Mouse (Mus musculus) adrenal gland, postnatal 10 days (tissue): ENCODE results near the gene Cdkn1c. TPM values are rescaled to one million over a fixed set of nuclear protein-coding genes. Genes with fewer than 3 reads are reported as not detected.

Experiments used
- DNase-seq: peaks from one replicate; pipeline ENCODE4 v3.0.0; 2021; ENCODE audit warnings: mixed read lengths
- total RNA-seq, 2 experiments: library from RNA; stranded (reverse); gene quantifications; 2 replicates each; pipeline ENCODE4 v1.2.3; 2021

The Cdkn1c gene
- total RNA-seq, 2 experiments from 2014 or later = 386 to 453 TPM

- no peak for DNase-seq
These were observed 14.0 kb upstream of the Cdkn1c start for GRCm38 (mm10) chr7:143474811-143475210.

DNA sequence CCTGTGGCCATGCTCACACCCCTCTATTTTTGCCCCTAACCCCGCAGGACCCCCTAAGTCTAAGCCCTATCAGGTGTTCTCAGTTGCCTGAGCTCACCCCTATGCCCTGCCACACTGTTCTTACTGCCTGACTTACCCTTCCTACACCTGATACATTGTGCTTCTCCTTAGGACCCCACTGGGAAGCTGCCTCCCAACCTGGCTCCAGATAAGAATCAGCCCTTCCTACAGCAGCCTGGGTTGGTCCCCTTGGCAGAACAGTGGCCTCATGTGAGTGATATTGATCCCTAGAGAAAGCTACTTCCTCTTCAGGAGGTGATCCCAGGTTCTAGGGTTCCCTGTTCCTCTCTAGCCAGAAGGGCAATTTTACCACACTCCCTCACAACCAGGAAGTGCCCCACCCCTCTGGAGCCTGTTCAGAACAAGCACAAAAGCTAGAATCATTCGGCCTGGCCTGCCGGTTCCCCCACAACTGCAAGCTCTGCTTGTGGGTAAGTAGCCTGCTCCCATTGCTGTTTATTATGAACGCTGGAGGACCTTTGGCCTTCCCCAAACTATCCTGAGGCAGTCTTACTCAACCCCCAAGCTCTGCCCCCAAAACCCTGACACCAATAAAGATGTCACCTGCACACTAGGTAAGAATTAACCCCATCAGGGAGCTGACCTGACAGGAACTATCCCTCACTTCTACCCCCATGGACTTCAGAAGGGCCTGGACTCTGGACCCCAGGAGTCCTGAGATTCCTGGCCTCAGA lies 12.7 kb upstream of the Cdkn1c start, which contains the start of gene Slc22a18:
Gene Slc22a18 (plus strand): TSS at position 390 of the 755 bp plus-strand sequence.
- peak; percentile 37 for DNase-seq

GRCm38 (mm10) chr7:143469946-143470345 lies 9.1 kb upstream of the Cdkn1c start:
- peak; percentile 87 for DNase-seq

GRCm38 (mm10) chr7:143467714-143468113 lies 6.9 kb upstream of the Cdkn1c start:
- no peak for DNase-seq

- peak; percentile 90 for DNase-seq
These were observed 5.3 kb upstream of the Cdkn1c start for GRCm38 (mm10) chr7:143466099-143466677.

- peak; percentile 82 for DNase-seq
These were observed 4.1 kb upstream of the Cdkn1c start for GRCm38 (mm10) chr7:143464811-143465560.

DNA sequence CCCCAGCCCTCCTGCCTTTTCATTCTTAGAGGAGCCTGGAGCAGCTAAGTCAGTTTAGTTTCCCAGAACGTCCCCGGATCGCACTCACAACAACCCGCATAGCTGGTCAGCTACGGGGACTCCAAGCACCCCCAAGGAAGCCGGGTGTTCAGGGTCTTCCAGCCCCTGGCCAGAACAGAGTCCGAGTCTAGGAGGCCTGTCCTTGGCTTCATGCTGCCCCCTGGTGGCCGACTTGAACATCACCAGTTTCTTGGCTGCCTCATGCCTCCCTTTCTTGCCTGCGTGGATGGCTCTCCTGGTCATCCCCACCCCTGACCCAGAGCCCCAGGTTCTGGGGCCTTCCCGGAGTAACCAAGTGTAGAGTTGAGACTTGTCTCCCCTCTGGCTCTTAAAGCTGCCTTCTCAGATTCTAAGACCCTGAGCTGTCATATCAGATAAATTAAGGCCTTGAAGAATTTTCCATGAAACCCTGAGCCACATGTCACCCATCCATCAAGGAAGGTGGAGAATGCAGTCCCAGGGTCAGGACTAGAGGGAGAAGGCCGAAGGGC lies 3.1 kb upstream of the Cdkn1c start:
- peak; percentile 89 for DNase-seq

- no peak for DNase-seq
These were observed 1.7 kb upstream of the Cdkn1c start for GRCm38 (mm10) chr7:143462516-143462915.

DNA sequence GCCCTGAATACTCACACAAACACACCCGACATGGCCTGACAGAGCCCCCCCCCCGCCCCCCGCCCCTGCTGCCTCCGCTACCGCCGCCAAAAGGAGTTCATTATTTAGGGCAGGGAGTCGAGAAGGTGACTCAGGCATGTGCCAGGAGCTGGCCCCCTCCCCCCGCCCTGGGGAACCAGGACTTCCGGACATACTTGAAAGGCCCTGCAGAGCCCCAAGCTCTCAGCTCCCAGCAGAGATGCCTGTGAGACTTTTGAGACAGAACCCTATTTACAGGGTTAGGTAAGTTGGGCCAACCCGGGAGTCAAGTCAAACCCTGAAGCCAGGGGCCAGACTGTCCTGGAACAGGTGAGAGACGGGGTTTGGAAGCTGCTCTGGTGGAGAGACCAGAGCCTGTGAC lies 1.1 kb upstream of the Cdkn1c start:
- DNase-seq = no peak

DNA sequence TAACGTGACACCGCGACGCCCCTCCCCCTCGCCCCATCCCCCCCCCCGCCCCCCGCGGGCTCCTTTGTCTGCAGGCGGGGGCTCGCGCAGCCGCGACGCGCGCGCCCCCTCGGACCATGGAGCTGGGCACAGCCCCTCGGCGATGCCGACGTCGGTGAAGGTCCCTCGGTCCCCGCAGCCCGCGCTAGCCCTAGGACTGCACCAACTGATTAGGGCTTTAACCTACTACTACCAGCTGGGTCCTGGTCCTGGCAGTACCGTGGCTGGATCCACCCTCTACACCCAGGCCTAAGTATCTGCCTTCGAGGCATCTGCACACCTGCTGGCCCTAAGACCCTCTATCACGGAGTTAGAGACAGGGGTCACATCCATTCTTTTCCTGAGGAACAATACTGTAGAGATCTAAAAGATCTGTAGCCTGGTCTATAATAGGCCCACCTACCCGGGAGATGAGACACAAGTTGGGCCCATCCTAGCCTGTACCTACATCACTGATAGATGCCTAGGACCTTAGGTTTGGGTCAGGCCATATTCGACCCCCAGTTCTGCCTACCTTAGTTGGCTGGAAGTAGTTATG lies 532 bp upstream of the Cdkn1c start:
- no peak for DNase-seq

DNA sequence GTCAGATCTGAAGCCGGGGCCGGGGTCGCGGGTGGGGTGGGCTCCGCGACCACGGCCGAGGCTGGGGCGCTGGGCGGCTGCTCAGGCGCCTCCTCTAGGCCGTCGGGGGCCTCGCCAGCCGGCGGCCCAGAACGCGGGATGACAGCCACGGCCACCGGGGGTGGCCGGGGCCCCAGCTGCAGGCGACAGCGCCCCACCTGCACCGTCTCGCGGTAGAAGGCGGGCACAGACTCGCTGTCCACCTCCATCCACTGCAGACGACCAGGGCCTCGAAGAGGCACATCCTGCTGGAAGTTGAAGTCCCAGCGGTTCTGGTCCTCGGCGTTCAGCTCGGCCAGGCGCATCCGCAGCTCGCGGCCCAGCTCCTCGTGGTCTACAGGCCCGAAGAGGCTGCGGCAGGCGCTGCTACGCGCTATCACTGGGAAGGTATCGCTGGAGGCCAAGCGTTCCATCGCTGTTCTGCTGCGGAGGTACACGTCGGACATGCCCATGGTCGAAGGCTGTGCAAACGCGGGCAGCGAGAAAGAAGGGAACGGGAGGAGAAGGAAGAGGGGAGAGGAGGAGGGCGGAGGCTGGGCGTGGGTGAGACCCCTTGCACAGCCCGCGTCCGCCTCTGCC lies 524 bp downstream of the Cdkn1c start:
- no peak for DNase-seq

GRCm38 (mm10) chr7:143459332-143460211 lies 1.3 kb downstream of the Cdkn1c start:
- DNase-seq = peak; percentile 70

- DNase-seq = no peak
These were observed 1.9 kb downstream of the Cdkn1c start for GRCm38 (mm10) chr7:143458963-143459331.

- DNase-seq = peak; percentile 45
These were observed 13.7 kb downstream of the Cdkn1c start for GRCm38 (mm10) chr7:143447130-143447529.

GRCm38 (mm10) chr7:143445651-143446460 lies 15.0 kb downstream of the Cdkn1c start:
- DNase-seq = peak; percentile 36

GRCm38 (mm10) chr7:143444955-143445648 lies 15.7 kb downstream of the Cdkn1c start:
- DNase-seq = no peak

DNA sequence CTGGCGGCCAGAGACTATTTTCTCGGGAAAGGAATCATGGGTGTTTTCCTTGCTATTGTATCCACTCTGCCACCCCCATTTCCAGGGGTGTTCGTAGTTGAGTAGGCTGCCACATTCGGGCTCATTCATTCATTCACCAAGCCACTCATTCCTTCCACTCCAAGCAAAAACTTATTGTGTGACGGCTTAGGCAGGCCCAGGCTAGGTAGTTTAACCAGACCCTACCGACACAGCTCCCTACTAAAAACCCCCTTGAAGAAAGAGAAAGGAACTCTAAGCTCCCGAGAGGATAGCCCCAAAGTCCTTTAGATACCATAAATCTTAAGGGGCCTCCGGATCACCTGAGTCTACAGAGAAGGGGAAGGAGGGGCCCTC lies 16.3 kb downstream of the Cdkn1c start:
- DNase-seq = no peak

GRCm38 (mm10) chr7:143438965-143439364 lies 21.9 kb downstream of the Cdkn1c start:
- no peak for DNase-seq

- peak; percentile 37 for DNase-seq
These were observed 22.8 kb downstream of the Cdkn1c start for GRCm38 (mm10) chr7:143437894-143438581.
